Mouse (Mus musculus): Measurements from ENCODE around the gene Rbp1.

DNA sequence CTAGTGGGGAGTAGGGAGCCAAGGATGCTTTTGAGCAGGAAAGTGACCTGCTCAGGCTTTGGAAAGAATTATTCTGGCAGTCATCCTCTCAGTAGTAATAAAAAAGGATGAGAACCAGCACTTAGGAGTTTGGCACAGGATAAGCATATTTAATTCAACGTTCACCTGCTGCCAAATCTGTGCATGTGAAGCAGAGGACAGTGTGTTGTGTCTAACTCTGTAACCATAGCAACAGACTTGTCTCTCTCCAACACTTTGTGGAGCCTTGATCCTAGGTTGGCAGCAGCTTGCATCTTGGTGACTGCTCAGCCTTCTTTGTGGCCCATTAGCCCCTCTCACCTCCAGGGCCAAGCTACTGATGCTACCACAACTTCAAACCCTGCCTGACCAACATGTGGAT is 28.2 kb downstream of the Rbp1 start:
- TF ChIP-seq CTCF (IDR thresholded peaks at IDR 0.05; ENCODE audit: low read depth) (no peak), EP300 (optimal IDR thresholded peaks at IDR 0.05) (no peak)

Measured in stomach, postnatal 0 days (tissue).